Mouse (Mus musculus): ENCODE results near the gene Ptprd. TPM values are rescaled to one million over a fixed set of nuclear protein-coding genes. Genes with fewer than 3 reads are reported as not detected.

Gene Ptprd
- polyA plus RNA-seq, 1 experiment from 2014 or later = 13.8 TPM

GRCm38 (mm10) chr4:77519166-77519565 lies 692.6 kb downstream of the Ptprd start:
- peak; percentile 79 for TF ChIP-seq CTCF (IDR thresholded peaks at IDR 0.05; ENCODE audit: low read depth)
- no peaks in the 10 kb centered on the region for H3K9me3 ChIP-seq (ENCODE audit: control insufficient read depth)
- ATAC-seq = no peak; the same call in 1 of the 2 replicates
- H3K4me1 ChIP-seq (replicated peaks; ENCODE audit: control insufficient read depth, insufficient read depth, low read length) = no peaks in the 10 kb centered on the region
- no peaks in the 10 kb centered on the region for H3K27me3 ChIP-seq (replicated peaks; ENCODE audit: control insufficient read depth, insufficient read depth, low read length)
- 38% methylated on average over 5 of the region's 5 CpGs for WGBS
- H3K27ac ChIP-seq (ENCODE audit: low read depth, low read length) = no peak overlapping the region
- no peaks in the 10 kb centered on the region for H3K36me3 ChIP-seq (ENCODE audit: control insufficient read depth, insufficient read depth)
- no peak overlapping the region for H3K9ac ChIP-seq (ENCODE audit: low read depth, low read length)
- H3K4me3 ChIP-seq (ENCODE audit: low read depth, low read length) = no peak overlapping the region
- no peak overlapping the region for H3K4me2 ChIP-seq (replicated peaks; ENCODE audit: low read depth)

DNA sequence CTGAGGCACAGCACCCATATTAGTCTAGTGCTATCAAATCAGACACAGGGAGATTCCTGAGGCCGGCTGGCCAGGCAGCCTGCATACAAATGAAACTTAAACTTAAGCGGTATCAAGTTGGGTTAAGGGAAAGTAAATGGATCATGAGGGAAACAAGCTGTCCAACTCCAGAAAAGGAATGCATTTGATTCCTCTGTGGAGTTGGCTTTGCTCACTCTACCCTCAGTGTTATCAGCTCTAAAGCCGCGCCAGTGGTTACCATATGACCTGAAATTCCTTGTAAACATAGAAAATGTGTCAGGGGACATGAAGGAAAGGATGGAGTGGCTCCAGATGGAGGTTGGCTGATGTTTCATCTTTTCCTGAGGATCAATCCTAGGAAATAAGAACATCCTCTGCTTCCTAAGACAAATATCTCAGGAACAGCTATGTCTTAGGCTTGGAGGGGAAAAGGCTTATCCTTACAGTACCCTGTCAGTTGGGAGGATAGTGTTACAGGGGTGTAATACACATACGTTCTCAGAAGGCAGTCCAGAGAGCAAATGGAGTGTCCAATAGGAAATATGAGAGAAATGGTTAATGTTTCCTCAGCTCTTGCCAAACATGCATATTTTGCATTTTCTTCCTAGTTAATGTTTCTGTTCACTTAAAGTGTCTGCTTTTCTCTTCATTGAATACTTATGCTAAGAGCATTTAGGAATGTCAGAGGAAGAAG lies 697.7 kb downstream of the Ptprd start:
- Histone ChIP-seq H3K4me2 (replicated peaks; ENCODE audit: low read depth) (no peak overlapping the region), H3K9me3 (ENCODE audit: control insufficient read depth) (no peaks in the 10 kb centered on the region), H3K27ac (ENCODE audit: low read depth, low read length) (no peak overlapping the region), H3K36me3 (ENCODE audit: control insufficient read depth, insufficient read depth) (no peaks in the 10 kb centered on the region), H3K4me1 (replicated peaks; ENCODE audit: control insufficient read depth, insufficient read depth, low read length) (no peaks in the 10 kb centered on the region), H3K27me3 (replicated peaks; ENCODE audit: control insufficient read depth, insufficient read depth, low read length) (no peaks in the 10 kb centered on the region), H3K4me3 (ENCODE audit: low read depth, low read length) (no peak overlapping the region), H3K9ac (ENCODE audit: low read depth, low read length) (no peak overlapping the region)
- 58% methylated on average over 5 of the region's 5 CpGs for WGBS
- no peak for TF ChIP-seq CTCF (IDR thresholded peaks at IDR 0.05; ENCODE audit: low read depth)
- ATAC-seq = no peak

- no peak for TF ChIP-seq CTCF (IDR thresholded peaks at IDR 0.05; ENCODE audit: low read depth)
- H3K9ac ChIP-seq (ENCODE audit: low read depth, low read length) = no peak overlapping the region
- no peaks in the 10 kb centered on the region for H3K36me3 ChIP-seq (ENCODE audit: control insufficient read depth, insufficient read depth)
- no peak for ATAC-seq
- no peak overlapping the region for H3K27ac ChIP-seq (ENCODE audit: low read depth, low read length)
- no peaks in the 10 kb centered on the region for H3K9me3 ChIP-seq (ENCODE audit: control insufficient read depth)
- 58% methylated on average over 3 of the region's 3 CpGs for WGBS
- no peaks in the 10 kb centered on the region for H3K4me1 ChIP-seq (replicated peaks; ENCODE audit: control insufficient read depth, insufficient read depth, low read length)
- H3K4me2 ChIP-seq (replicated peaks; ENCODE audit: low read depth) = no peak overlapping the region
- no peaks in the 10 kb centered on the region for H3K27me3 ChIP-seq (replicated peaks; ENCODE audit: control insufficient read depth, insufficient read depth, low read length)
- H3K4me3 ChIP-seq (ENCODE audit: low read depth, low read length) = no peak overlapping the region
Measured at GRCm38 (mm10) chr4:77513041-77513440, 698.7 kb downstream of the Ptprd start.

GRCm38 (mm10) chr4:77454049-77454448 lies 757.7 kb downstream of the Ptprd start:
- H3K9ac ChIP-seq (ENCODE audit: low read depth, low read length) = no peak overlapping the region
- no peak for TF ChIP-seq CTCF (IDR thresholded peaks at IDR 0.05; ENCODE audit: low read depth)
- no peak overlapping the region for H3K4me2 ChIP-seq (replicated peaks; ENCODE audit: low read depth)
- H3K27ac ChIP-seq (ENCODE audit: low read depth, low read length) = no peak overlapping the region
- no peaks in the 10 kb centered on the region for H3K27me3 ChIP-seq (replicated peaks; ENCODE audit: control insufficient read depth, insufficient read depth, low read length)
- H3K36me3 ChIP-seq (ENCODE audit: control insufficient read depth, insufficient read depth) = no peaks in the 10 kb centered on the region
- H3K4me3 ChIP-seq (ENCODE audit: low read depth, low read length) = no peak overlapping the region
- whole genome bisulfite sequencing = 70% methylated on average over 7 of the region's 7 CpGs
- no peak for ATAC-seq
- no peaks in the 10 kb centered on the region for H3K4me1 ChIP-seq (replicated peaks; ENCODE audit: control insufficient read depth, insufficient read depth, low read length)
- no peaks in the 10 kb centered on the region for H3K9me3 ChIP-seq (ENCODE audit: control insufficient read depth)

DNA sequence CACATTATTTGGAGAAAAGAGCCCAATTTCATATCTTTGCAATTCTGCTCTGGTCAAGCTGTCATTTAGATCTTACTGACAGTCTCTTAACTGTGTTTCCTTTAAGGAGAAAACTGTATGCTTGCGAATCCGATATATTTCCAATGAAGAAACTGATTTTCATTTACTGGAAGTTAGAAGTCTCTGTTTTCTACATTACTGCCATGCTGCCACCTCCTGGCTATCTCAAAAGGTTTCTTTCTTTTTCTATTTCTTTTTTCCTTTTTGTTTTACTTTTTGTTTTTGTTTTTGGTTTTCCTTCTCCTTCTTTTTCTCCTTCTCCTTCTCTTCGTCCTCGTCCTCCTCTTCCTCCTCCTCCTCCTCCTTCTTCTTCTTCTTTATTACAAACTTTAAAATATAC lies 812.6 kb downstream of the Ptprd start:
- Histone ChIP-seq H3K4me3 (ENCODE audit: low read depth, low read length) (no peak overlapping the region), H3K9me3 (ENCODE audit: control insufficient read depth) (no peaks in the 10 kb centered on the region), H3K4me2 (replicated peaks; ENCODE audit: low read depth) (no peak overlapping the region), H3K9ac (ENCODE audit: low read depth, low read length) (no peak overlapping the region), H3K36me3 (ENCODE audit: control insufficient read depth, insufficient read depth) (no peaks in the 10 kb centered on the region), H3K4me1 (replicated peaks; ENCODE audit: control insufficient read depth, insufficient read depth, low read length) (no peaks in the 10 kb centered on the region), H3K27ac (ENCODE audit: low read depth, low read length) (no peak overlapping the region), H3K27me3 (replicated peaks; ENCODE audit: control insufficient read depth, insufficient read depth, low read length) (no peaks in the 10 kb centered on the region)
- TF ChIP-seq CTCF (IDR thresholded peaks at IDR 0.05; ENCODE audit: low read depth) = peak; percentile 42
- WGBS = 79% methylated on average over 4 of the region's 4 CpGs
- no peak for ATAC-seq

- H3K4me1 ChIP-seq (replicated peaks; ENCODE audit: control insufficient read depth, insufficient read depth, low read length) = no peaks in the 10 kb centered on the region
- H3K27ac ChIP-seq (ENCODE audit: low read depth, low read length) = no peak overlapping the region
- H3K36me3 ChIP-seq (ENCODE audit: control insufficient read depth, insufficient read depth) = no peaks in the 10 kb centered on the region
- no peak overlapping the region for H3K4me3 ChIP-seq (ENCODE audit: low read depth, low read length)
- no peak overlapping the region for H3K9ac ChIP-seq (ENCODE audit: low read depth, low read length)
- no peak for TF ChIP-seq CTCF (IDR thresholded peaks at IDR 0.05; ENCODE audit: low read depth)
- no peaks in the 10 kb centered on the region for H3K9me3 ChIP-seq (ENCODE audit: control insufficient read depth)
- ATAC-seq = no peak
- H3K4me2 ChIP-seq (replicated peaks; ENCODE audit: low read depth) = no peak overlapping the region
- H3K27me3 ChIP-seq (replicated peaks; ENCODE audit: control insufficient read depth, insufficient read depth, low read length) = no peaks in the 10 kb centered on the region
Measured at GRCm38 (mm10) chr4:77361728-77362127, 850.0 kb downstream of the Ptprd start.
